Mouse (Mus musculus): ENCODE data around the gene Trip6.

- TF ChIP-seq POLR2A (IDR thresholded peaks at IDR 0.05; ENCODE audit: borderline replicate concordance, control insufficient read depth, low read depth, low read length) (no peak), CTCF (IDR thresholded peaks at IDR 0.05; ENCODE audit: control insufficient read depth, insufficient read depth, low read length) (no peak)
These were observed 8.4 kb downstream of the Trip6 start for GRCm38 (mm10) chr5:137305822-137306221.

Measured in bone marrow, adult 2 months (tissue).